18 mouse cellular contexts compared by ENCODE assay signal in the genomic region with DNA sequence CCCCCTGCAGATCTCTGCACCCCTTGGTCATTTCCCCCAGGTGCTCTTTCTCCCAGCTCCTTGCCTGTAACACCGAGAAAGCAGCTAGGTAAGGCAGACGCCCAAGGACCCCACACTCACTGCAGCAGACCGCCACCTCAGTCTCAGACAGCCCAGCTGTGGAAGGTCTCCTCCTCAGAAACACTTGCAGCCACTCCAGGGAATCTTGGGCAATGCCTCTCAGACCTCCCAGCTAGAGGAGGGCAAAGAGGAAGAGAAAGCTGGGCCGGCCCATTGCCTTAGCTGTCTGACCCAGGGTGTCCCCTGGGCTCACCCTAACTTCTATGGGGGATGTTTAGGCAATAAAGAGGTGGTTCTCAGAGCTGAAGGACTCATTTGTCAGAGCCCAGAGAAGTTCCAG. TPM values are rescaled to one million over a fixed set of nuclear protein-coding genes. Genes with fewer than 3 reads are reported as not detected.
DNase-seq lines count a peak whose midpoint lies in the region; ATAC-seq and TF ChIP-seq lines count a peak whose summit lies in the region.
"Had no signal": no experiment of that assay in that cellular context is flagged by ENCODE, and none has a peak within 500 bp of the region (broad histone marks: within the 10 kb centered on the region; RNA-seq: fewer than 3 reads in every experiment).

Gene Plin1 (minus strand): TSS at position 282 of the 400 bp plus-strand sequence.

- no peak for TF ChIP-seq CTCF in heart, adult 2 months (IDR thresholded peaks at IDR 0.05)

- no peaks in the 10 kb centered on the region for H3K27me3 ChIP-seq in heart, adult 2 months (ENCODE audit: control insufficient read depth, insufficient read depth, low read length)
- 0 out of 2 replicates have a peak, but pooled peaks cover 3% of the 10 kb centered on the region for H3K27me3 ChIP-seq in liver, embryonic 11.5 days (replicated peaks; ENCODE audit: control insufficient read depth, insufficient read depth, low read length)
- H3K27me3 ChIP-seq: Patski had no signal

- ATAC-seq in megakaryocyte progenitor cell, adult 5-6 weeks (replicated peaks; ENCODE audit: poor library complexity), result peak; percentile 66
- ATAC-seq in liver, embryonic 11.5 days (replicated peaks; ENCODE audit: low FRiP score), result no peak
- ATAC-seq: forebrain, embryonic 14.5 days; inflammation-experienced regulatory T-cells, adult 6 months; midbrain, embryonic 16.5 days; Patski had no signal

- 76% methylated on average over 4 of the region's 4 CpGs for WGBS in heart, adult 2 months
- 56% methylated on average over 4 of the region's 4 CpGs for WGBS in liver, embryonic 11.5 days

- TF ChIP-seq POLR2A in heart, adult 2 months (IDR thresholded peaks at IDR 0.05; ENCODE audit: insufficient read depth, low read depth, low read length), result no peak

- no peak within 1 kb of the TSS for H3K4me2 ChIP-seq in liver, embryonic 11.5 days
- H3K4me2 ChIP-seq: heart, embryonic 11.5 days had no signal

- intact Hi-C loops in heart, adult 2 months (cut with DNase I), result no loop called here

- no peak for TF ChIP-seq EP300 in heart, adult 2 months (IDR thresholded peaks at IDR 0.05; ENCODE audit: insufficient read depth, low read depth, low read length)

- no peaks in the 10 kb centered on the region for H3K36me3 ChIP-seq in heart, adult 2 months (ENCODE audit: control insufficient read depth, insufficient read depth, low read length)
- no peaks in the 10 kb centered on the region for H3K36me3 ChIP-seq in liver, embryonic 11.5 days (ENCODE audit: control insufficient read depth, insufficient read depth, low read length)

- H3K9ac ChIP-seq in heart, adult 2 months (ENCODE audit: low read depth, low read length), result no peak within 1 kb of the TSS
- H3K9ac ChIP-seq in liver, embryonic 11.5 days (ENCODE audit: low read depth, low read length), result no peak within 1 kb of the TSS

- H3K4me1 ChIP-seq in heart, adult 2 months (ENCODE audit: control insufficient read depth, insufficient read depth, low read length), result no peaks in the 10 kb centered on the region; the same call in 1 of the 2 replicates
- H3K4me1 ChIP-seq in liver, embryonic 11.5 days (replicated peaks; ENCODE audit: control insufficient read depth, insufficient read depth, low read length), result no peaks in the 10 kb centered on the region

- H3K4me3 ChIP-seq in heart, adult 2 months, result no peak within 1 kb of the TSS
- H3K4me3 ChIP-seq in liver, embryonic 11.5 days (ENCODE audit: low read depth, low read length), result no peak within 1 kb of the TSS

- no peaks in the 10 kb centered on the region for H3K9me3 ChIP-seq in liver, embryonic 11.5 days (ENCODE audit: control insufficient read depth, low read length)

- no peak for DNase-seq in heart, adult 2 months
- no peak for DNase-seq in heart, postnatal 4 days
- peak; percentile 69 for DNase-seq in adrenal gland, postnatal 14 days
- DNase-seq in lung, adult 18-20 months, result peak; percentile 17 to 44
- DNase-seq in kidney, postnatal 14 days, result no peak
- DNase-seq in liver, embryonic 11.5 days (ENCODE audit: low spot score), result no peak
- DNase-seq: cerebellum, postnatal 10 days; right cerebral cortex, postnatal 14 days had no signal

- no peak within 1 kb of the TSS for H3K27ac ChIP-seq in heart, adult 2 months
- no peak within 1 kb of the TSS for H3K27ac ChIP-seq in liver, embryonic 11.5 days (ENCODE audit: low read depth, low read length)

- H3K79me2 ChIP-seq in heart, adult 2 months (replicated peaks; ENCODE audit: control insufficient read depth, insufficient read depth, low read length), result no peaks in the 10 kb centered on the region

RNA-seq across cellular contexts. Expression of gene Plin1, which starts in this region (rescaled TPM):
- 10 to 100 TPM in 1 of 2 experiments, 1 to 10 TPM in 1; 6.8 to 10.4 TPM for total RNA-seq in heart, adult 2 months (2021)
- 30.5 and 55.2 TPM in 2 replicates for polyA plus RNA-seq in heart, adult 2 months (2012; rRNA removed)
- total RNA-seq in heart, postnatal 4 days (2021), result 1 to 10 TPM; 5.1 to 9.6 TPM
- total RNA-seq in adrenal gland, postnatal 14 days (2021), result 646 and 719 TPM in 2 replicates
- total RNA-seq in megakaryocyte progenitor cell, adult 5-6 weeks (2015), result not detected in 2 replicates
- total RNA-seq in megakaryocyte progenitor cell, adult 5-6 weeks (2017), result not detected in 2 replicates
- polyA plus RNA-seq in liver, embryonic 11.5 days (2014; fragmentation: Nextera tagmentation; extraction: Ambion mirVana), result not detected in 2 replicates
- total RNA-seq: hematopoietic stem cell, adult 5-6 weeks; left cerebral cortex, postnatal 14 days had no signal
- polyA plus RNA-seq: forebrain, embryonic 14.5 days; heart, embryonic 11.5 days; liver, adult 2 months; neural tube, embryonic 11.5 days had no signal

Comparison
In these comparisons a context has a peak if more than half of its experiments do, and no peak if none do; other contexts are left out.
1. RNA of gene Plin1 (total RNA-seq): 646 to 719 TPM in adrenal gland, postnatal 14 days; 6.8 to 10.4 TPM in heart, adult 2 months, 5.1 to 9.6 TPM in heart, postnatal 4 days and not detected in megakaryocyte progenitor cell, adult 5-6 weeks; every median in the first group is over 10 times any median in the second.
2. RNA of gene Plin1 (polyA plus RNA-seq): 30.5 to 55.2 TPM in heart, adult 2 months; not detected in liver, embryonic 11.5 days; every median in the first group is over 10 times any median in the second.
3. Peak in ATAC-seq in megakaryocyte progenitor cell, adult 5-6 weeks; RNA of the gene not detected or under 1 TPM.
4. DNase-seq: peak in adrenal gland, postnatal 14 days (single experiment) and lung, adult 18-20 months (2 of 2); none in heart, adult 2 months (0 of 2), heart, postnatal 4 days (single experiment), kidney, postnatal 14 days (single experiment) and liver, embryonic 11.5 days (single experiment).